Mouse (Mus musculus) fibroblast of lung, adult 2 months (primary cell): ENCODE data around the gene Rere.
A peak's percentile ranks its signal among the peaks of the same experiment; 100 is the strongest.

Experiments used
- DNase-seq: peaks from one replicate; pipeline ENCODE4 v3.0.0-alpha.2; 2011; ENCODE audit warnings: low read depth

The Rere gene

DNA sequence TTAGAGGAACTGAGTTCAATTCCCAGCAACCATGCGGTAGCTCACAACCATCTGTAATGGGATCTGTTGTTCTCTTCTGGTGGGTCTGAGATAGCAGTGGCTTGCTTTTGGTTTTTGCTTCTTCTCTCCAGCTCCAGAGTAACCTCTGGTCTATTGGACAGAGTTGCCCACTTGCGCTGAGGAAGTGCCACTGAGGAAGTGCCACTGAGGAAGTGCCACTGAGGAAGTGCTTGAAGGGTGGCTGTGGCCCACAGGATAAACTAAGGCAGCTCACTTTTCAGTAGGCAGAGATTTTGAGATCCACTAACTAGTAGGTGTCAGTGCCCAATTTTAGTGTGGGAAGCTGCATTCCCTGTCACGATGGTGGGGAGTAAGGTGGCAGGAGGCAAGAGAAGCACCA lies 327.2 kb downstream of the Rere start:
- no peak for DNase-seq

DNA sequence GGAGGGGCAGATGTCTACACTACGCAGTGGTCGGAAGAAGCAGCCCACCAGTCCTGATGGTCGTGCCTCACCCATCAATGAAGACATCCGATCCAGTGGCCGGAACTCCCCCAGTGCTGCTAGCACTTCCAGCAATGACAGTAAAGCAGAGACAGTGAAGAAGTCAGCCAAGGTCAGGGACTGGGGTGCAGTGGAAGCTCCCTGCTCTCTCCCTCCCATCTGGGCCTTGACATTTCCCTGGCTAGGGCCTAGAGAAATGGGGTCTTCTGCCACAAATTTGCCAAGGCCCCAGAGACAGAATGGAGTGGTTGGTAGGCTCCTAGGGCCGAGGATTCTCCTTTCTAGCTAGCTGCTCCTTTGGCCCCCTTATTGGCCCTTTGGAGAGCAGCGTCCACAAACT lies 332.3 kb downstream of the Rere start:
- DNase-seq, result no peak

DNA sequence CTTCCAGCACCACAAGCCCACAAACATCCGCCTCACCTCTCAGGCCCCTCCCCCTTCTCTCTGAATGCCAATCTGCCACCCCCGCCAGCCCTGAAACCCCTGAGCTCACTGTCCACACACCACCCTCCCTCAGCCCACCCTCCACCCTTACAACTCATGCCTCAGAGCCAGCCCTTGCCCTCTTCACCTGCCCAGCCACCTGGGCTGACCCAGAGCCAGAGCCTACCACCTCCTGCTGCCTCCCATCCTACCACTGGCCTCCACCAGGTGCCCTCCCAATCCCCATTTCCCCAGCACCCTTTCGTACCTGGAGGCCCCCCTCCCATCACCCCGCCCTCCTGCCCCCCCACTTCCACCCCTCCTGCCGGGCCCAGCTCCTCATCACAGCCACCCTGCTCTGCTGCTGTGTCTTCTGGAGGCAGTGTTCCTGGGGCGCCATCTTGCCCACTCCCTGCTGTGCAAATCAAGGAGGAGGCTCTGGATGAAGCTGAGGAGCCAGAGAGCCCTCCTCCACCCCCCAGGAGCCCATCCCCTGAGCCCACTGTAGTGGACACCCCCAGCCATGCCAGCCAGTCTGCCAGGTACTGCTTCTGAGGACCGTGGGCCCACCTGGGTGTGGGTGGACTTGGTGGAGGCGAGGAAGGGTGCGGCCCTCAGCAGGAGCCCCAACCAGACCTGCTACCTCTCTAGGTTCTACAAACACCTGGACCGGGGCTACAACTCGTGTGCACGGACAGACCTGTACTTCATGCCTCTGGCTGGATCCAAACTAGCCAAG lies 334.0 kb downstream of the Rere start:
- no peak for DNase-seq

DNA sequence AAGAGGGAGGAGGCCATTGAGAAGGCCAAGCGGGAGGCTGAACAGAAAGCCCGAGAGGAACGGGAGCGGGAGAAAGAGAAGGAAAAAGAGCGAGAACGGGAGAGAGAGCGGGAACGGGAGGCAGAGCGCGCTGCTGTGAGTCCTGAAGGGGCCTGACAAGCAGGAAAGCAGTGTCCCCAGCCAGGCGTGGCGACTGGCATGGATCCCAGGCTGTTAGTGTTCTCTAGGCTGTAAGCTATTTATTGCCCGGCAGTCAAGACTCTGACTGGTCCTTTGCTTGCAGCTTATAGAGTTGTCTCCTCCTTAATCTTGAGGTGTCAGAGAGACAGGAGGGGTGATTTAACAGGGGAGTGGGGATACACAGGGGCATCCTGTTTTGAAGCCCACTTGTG lies 334.6 kb downstream of the Rere start:
- no peak for DNase-seq

DNA sequence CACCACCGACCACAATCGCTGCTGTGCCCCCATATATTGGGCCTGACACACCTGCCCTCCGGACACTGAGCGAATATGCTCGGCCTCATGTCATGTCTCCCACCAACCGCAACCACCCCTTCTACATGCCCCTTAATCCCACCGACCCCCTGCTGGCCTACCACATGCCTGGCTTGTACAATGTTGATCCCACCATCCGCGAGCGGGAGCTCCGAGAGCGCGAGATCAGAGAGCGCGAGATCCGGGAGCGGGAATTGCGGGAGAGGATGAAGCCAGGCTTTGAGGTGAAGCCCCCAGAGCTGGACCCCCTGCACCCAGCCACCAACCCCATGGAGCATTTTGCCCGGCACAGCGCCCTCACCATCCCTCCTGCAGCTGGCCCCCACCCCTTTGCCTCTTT lies 335.4 kb downstream of the Rere start:
- DNase-seq, result no peak

DNA sequence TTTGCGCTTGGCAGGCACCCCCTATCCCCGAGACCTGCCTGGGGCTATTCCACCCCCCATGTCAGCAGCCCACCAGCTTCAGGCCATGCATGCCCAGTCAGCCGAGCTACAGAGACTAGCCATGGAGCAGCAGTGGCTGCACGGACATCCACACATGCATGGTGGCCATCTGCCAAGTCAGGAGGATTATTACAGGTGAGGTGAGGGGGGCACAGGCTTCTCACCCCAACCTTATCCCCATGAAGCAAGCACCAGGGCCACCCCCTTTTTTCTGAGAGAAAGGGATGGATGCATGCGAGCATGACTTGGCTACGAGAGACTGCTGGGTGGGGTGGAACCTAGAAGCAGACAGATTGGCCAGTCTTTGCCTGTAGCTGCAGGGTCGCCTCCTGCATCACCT lies 337.6 kb downstream of the Rere start:
- no peak for DNase-seq

DNA sequence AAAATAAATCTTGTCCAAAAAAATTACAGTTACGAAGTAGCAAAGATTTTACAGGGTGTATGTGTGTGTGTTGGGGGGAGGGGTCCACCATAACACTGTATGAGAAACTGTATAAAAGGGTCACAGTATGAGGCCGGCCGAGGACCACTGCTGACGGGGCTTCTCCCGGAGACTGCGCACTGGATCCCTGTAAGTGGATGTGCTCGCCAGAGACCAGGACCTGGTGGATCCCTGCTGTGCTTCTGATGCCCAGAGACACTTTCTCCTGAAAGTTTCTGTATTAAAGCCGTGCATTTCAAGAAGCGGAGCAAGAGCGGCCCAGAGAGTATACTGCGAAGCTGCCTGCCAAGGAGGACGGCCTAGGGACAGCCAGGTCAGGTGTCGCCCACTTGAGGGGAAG lies 341.2 kb downstream of the Rere start:
- no peak for DNase-seq

DNA sequence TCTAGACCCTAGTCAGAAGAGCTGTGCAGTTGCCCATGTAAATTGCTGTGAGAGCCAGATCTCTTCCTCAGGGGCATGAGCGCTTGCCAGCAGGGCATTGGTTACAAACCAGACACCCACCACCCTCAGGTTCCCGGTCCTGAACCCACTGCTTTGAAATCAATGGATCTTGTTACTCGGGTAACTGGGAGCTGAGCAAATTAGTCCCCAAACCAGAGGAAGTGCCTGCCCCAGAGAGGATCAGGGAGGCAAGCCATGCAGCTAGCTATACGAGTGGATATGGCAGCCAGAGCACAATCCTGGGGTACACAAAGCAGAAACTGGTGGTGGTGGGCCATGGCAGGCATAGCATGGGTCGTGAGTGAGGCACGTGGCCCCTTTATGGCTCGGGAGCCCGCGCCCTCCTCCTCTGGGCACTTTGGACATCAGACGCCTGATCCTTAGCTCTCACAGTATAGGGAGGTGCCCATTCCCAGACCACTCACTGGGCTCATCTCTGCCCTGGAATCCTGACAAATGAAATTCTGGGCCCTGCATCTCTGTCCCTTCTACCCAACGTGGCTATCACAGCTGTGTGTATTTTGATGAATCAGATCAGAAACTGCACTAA lies 342.9 kb downstream of the Rere start:
- no peak for DNase-seq

DNA sequence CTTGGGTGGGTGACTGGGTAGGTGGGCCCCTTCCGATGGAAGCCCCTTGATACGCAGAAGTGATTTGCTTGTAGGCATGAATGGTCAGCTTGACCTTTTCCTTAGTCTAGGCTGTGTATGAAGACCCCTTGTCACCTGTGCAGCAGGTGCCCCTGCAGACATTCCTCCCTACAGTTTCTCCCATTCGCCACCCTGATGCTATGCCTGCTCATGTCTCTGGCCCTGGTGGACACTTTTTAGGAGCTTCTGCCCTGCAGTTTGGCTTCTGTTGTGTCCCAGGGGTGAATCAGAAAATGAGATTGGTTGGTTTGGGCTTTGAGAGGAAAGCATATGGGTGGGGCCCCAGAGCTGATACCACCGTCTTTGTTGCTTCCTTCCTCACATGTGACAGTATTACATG lies 343.5 kb downstream of the Rere start:
- no peak for DNase-seq

DNA sequence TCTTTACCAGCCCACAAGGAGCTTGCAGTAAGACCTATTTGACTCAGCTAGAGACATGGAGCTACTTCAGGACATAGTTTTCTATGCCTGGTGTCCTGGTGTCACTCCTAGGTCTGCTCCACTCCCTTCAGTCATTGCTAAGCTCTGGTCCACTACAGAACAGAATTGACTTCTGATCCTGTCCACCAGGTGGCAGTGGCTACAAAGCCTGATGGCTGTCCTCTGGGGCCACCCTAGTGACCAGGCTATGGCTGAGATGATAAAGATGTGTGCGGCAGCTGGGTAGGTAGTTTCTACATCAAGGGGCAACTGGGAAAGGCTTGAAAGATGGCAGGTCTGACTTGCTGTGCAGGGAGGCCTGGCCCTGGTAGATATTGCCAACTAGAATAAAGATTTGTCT lies 344.0 kb downstream of the Rere start:
- peak; percentile 17 for DNase-seq

DNA sequence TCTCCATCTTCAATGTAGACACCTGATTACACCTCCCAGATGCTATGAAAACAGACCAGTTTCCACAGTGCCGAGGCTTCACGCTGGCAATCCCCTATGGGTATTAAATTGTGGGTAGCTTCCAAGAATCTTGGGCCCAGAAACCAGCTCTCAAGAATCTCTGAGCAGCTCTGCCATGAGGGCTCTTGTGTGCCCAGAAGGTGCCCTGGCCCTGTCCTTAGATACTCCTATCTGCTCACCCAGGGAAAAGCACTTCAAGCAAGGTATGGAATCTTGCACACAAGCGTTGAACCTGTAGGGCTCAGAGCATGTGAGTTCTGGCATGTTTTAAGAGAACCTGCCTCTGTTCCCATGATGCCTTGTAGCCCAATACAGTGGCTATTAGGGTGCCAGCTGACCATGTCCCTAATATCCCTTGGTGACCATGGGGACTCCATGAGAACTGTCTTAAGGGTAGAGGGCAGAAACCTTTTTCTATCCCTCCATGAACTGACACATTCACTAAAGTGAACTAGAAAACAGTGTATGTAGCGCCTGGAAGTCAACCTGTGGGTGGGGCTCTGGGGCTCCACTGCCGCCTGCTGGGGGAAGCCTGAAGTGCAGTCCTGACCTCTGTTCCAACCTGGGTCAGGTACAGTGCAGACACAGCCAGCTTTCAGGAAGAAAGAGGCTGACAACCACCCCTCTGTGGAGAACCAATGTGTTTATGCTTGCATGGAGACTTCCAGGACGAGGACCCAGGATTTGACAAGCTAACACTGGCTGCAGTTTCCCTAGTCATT lies 344.7 kb downstream of the Rere start:
- peak; percentile 15 for DNase-seq

DNA sequence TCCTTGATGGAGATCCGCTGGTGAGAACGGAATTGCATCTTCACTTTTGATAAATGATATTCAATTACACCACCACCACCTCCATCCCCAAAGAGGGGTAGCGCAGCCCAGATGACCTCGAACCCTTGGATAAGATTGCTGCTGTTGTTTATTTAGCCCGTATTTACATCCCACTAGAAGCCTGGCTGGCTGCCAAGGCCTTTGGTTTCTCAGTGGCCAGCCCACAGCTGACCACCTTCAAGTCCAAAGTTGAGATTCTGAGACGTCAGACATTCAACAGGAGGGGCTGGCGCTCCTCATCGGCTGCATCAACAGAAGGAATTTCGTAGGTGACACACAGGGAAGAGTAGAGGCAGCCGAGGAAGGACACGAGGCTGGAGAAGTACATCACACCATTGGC lies 347.8 kb downstream of the Rere start:
- DNase-seq, result no peak

DNA sequence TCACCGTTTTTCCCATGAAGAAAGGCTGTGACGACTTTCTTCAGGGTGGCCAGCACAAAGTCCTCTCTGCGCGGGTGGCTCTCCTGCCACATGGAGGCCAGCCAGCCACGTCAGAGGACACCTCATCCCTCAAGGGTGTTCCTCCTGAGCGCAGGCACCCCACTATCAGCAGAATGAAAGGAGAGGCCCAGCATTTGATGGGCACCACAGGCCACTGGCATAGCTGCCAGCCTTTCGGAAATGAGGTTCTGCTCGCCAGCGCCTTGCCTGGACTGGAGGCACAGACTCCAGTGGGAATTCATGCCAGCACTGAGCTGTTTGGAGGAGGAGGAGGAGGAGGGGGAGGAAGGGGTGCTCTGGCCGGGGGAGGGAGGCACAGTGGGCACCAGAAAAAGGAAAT lies 354.1 kb downstream of the Rere start:
- DNase-seq, result no peak

DNA sequence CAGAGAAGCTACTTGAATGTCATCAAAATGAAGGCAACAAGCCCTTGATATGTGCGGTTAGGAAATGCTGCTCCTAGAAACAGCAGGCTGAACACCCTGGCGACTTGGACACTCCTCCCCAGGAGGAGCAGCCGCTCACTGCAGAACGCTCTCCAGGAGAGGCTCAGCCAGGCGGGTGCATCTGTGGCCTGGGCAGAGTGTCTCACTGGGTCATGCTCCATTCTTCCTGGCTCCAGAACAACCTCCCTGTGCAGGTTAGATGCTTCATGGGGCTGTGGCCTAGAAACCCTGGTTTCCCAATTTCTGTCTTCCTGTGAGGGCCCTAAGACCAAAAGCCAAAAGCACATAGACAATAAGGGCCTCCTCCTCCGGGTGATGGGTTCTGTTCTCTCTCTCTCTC lies 355.2 kb downstream of the Rere start:
- no peak for DNase-seq

DNA sequence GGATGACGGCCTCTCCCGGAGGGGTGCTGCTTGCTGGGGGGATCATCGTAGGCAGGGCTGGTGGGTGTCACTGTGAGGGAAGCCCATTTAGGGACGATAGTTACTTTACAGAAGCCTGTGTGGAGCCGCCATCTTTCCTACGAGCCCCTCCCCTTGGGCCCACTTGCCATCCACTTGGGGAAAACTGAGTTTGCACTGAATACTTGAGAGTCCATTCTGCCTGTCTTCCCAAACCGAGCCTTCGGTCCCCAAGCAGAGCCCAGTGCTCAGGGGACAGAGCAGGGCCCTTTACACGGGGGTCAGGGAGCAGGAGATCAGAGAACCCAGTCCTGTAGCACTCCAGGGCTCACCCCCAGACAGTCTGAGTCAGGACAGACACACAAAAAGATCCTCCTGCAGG lies 362.9 kb downstream of the Rere start:
- no peak for DNase-seq

DNA sequence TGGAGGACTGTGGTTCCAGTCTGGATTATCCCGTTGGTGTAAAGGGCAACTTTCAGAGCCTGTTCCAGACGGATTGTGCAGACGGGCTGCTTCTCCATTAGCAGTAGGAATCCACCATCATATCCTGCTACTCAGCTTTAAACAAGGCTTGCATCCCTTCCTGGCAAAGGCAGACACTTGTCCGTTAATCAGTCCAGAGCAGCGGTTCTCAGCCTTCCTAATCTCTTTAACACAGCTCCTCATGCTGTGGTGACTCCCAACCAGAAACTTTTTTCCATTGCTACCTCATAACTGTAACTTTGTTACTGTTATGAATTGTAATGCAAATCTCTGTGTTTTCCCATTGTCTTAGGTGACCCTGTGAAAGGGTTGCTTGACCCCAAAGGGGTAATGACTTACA lies 367.9 kb downstream of the Rere start:
- DNase-seq, result no peak

DNA sequence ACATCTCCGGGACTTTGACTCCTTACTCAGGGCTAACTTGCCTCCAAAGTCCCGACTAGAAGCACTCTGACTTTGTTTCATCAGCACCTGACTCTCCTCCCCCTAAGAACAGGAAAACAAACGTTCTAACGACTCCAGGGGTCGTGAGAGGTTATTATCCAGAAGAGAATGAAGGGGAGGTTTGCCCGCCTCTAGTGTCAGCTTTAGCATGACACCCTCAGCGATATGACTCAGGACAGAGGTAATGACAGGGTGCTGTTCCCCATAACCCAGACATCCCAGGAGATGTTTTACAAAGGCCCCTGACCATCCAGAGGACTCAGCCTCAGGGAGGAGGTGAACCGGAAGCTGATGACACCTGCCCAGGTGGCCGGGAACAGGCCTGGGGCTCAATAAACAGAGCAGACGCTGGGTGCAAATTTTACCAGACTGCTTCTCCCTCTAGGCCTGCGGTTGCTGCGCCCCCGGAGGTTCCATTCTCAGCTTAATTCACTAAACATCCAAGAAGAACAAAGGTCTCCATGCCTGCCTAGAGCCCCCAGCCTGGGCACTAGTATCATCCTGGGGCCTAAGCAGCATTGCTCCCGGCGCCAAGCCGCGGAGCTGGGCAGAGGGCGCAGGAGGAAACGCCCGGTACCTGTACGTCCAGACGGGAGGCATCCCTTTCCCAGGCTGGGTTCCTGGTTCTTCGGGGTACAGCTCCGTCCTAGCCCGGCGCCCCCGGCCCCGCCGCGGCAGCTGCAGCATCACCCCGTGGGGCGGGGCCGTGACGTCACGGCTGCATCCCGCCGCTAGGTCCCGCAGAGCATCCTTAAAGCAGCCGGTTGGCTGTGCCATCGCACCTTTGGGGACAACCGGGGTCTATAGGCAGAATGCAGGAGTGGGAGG lies 370.2 kb downstream of the Rere start, which contains the start of gene Slc45a1:
Gene Slc45a1, minus strand, starts transcription at position 785 of the 888 bp plus-strand sequence.
- DNase-seq, result no peak

DNA sequence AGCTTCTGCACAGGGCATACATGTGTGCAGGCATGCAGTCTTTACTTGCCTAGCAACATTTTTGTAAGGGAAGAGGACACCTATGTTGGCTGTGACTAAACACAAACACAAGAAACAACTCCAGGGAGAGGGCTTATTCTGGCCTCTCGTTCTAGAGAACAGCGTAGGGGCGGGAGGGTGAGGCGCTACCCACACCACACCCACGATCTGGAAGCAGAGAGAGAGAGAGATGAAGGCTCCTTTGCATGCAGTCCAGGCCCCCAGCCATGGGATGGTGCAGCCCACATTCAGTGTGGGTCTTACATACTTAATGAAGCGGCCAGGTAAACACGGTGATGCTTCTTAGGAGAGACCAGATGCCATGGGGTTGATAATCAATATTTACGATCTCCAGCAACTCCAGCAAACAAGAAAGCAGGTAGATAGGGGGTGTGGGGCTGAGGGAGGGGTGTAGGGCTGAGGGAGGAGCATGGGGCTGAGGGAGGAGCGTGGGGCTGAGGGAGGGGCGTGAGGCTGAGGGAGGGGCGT lies 371.7 kb downstream of the Rere start:
- DNase-seq, result no peak

DNA sequence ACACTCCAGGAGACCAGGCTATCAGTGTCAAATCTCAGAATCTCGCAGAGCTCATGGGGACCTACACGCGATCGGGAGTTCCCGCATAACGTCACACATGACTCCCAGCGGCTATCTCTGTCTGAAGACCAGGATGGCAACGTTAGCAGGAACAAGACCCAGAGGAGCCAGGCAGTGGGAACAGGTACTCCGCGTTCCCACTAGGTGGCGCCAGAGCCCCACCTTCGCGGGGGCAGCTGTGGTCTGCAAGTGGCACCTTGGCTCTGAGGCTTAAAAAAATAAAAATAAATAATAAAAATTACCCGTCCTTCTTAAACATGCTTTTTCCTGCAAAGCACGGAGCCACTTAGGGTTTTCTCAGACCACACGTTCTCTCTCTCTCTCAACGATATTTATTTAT lies 374.5 kb downstream of the Rere start:
- DNase-seq, result peak; percentile 37

DNA sequence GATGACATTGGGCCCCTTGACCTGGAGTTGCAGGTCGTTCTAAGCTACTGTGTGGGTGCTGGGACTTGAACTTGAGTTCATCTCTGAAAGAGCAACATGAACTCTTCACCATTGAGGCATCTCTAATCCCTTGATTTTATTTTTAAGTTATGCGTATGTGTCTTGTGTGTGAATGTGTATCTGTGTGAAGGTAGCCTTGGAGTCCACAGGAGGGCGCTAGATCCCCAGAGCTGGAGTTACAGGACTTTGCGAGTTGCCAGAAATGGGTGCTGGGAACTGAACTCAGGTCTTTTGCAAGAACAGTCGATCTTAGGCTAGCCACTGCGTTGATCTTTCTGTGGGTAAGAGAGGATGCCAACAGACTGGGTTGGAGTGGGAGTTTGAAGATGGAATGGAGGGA lies 375.1 kb downstream of the Rere start:
- no peak for DNase-seq

DNA sequence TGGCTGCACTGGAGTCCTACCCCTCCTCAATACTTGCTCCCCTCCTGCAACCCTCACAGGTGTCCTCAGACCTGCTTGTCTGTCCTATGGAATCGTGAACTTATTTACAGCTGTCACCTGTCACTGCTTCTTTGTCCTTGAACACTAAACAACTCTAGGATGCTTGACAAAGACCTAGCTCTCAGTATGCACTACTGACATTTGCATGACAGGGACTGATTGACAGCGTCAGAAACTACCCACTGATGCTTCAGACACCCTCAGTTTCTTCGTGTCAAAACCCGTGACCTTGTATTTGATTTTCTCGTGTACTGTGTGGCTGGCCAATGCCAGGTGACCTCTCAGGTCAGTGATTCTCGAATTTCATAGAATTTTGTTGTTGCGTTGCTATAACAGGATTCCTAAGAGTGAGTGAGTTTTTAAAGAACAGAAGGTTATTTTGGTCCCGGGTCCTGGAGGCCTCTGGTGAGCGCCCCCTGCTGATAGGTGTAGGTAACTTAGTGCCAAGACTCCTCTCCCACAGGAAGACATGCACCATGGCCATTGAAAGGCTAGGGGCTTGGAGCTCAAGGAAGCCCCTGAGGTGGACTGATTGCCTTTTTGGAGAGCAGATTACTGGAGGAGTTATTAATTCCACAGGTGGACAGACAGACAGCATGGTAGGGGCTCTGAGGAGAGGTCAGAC lies 378.6 kb downstream of the Rere start:
- DNase-seq, result no peak
